Mouse (Mus musculus) thymus, adult 2 months (tissue): ENCODE data around the gene Dio1. TPM values are rescaled to one million over a fixed set of nuclear protein-coding genes. Genes with fewer than 3 reads are reported as not detected.

Source experiments
- DNase-seq: peaks from one replicate; pipeline ENCODE4 v3.0.0; 2021
- H3K27ac ChIP-seq: fragments of 200-500 bp; 2 replicates; pipeline ENCODE4 v1.5.1; 2012; ENCODE audit warnings: low read length, control low read depth; ENCODE audit not compliant: control insufficient read depth, insufficient read depth
- H3K27me3 ChIP-seq: fragments of 200-500 bp; 2 replicates; pipeline ENCODE4 v1.6.1; 2012; ENCODE audit warnings: mild to moderate bottlenecking, low read length, moderate library complexity, mixed read lengths; ENCODE audit not compliant: control insufficient read depth, insufficient read depth
- H3K36me3 ChIP-seq: fragments of 200-500 bp; 2 replicates; pipeline ENCODE4 v1.6.1; 2012; ENCODE audit warnings: mild to moderate bottlenecking, low read length, moderate library complexity; ENCODE audit not compliant: control insufficient read depth, insufficient read depth
- H3K4me1 ChIP-seq: fragments of 200-500 bp; replicated peaks from 2 replicates; pipeline ENCODE4 v1.6.1; 2012; ENCODE audit warnings: low read length; ENCODE audit not compliant: control insufficient read depth, insufficient read depth
- H3K4me3 ChIP-seq: fragments of 200-500 bp; 2 replicates; pipeline ENCODE4 v1.5.1; 2012; ENCODE audit warnings: mild to moderate bottlenecking, low read length, control low read depth, moderate library complexity; ENCODE audit not compliant: control insufficient read depth, insufficient read depth
- CTCF ChIP-seq: fragments of 200-500 bp; IDR thresholded peaks from 2 replicates; pipeline ENCODE4 v1.5.1; 2012; ENCODE audit warnings: mild to moderate bottlenecking, control low read depth, low read length, moderate library complexity, borderline replicate concordance; ENCODE audit not compliant: control insufficient read depth, poor library complexity, insufficient read depth; ENCODE audit errors: extremely low read depth
- POLR2A ChIP-seq: fragments of 200-500 bp; IDR thresholded peaks from 2 replicates; pipeline ENCODE4 v1.6.1; 2012; ENCODE audit warnings: mild to moderate bottlenecking, low read length, control low read depth, moderate library complexity; ENCODE audit not compliant: control insufficient read depth, poor library complexity, insufficient read depth; ENCODE audit errors: extremely low read depth
- WGBS: fragments of 180-500 bp; shearing (Covaris S2); methylation state at CpG from one replicate; pipeline ENCODE4 v1.1.7; 2018; 5-methylcytosine and 5-hydroxymethylcytosine counted together
- polyA plus RNA-seq: library from polyadenylated mRNA; depleted of rRNA; stranded (reverse); fragments of >200 nt; gene quantifications from 2 replicates; pipeline ENCODE4 v1.2.3, GENCODE M21; 2012; rRNA removed

Dio1 gene
- polyA plus RNA-seq, 1 experiment = 9.7 TPM

DNA sequence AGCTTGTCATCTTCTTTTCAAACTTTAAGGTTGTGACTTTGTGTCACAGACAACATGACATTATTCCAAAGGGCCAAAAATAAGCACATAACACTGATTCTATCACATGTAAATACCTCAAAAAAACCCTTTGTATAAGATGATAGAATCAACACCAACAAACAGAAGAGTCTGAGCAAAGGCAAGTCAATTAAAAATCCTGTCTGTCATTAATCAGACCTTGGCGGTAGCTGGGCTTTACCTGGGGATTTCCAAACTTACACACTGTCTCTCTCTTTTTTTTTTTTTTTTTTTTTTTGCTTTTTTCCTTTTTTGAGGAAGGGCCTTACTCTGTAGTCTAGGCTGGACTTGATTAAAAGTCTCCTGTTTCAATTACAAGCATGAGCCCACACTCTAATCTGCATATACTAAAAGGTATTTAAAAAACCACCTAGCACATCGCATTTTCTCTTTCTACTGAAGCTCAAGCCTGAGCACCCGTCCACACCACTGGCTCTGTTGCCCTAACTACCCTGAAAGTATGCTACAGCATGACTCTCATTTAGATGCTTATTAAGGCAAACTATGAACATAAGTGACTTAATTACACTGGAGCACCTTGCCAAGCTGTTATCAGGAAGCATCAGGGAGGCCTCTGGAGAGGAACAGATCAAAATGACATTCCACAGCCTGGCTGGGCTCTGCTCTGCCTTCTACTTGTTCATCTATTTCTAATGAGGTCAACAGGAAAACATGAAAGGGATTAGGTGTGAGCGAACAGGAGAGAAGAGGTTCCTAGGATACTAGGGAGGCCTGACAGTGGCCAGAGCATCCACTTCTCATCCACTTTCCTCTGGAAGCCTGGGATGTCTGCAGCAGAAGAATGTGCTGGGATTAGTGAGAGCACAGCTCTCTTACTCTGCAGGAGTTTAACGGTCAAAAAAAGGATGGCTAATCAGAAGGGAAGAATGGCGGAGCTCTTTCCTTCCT lies 63.3 kb downstream of the Dio1 start:
- WGBS = 93% methylated on average over 6 of the region's 6 CpGs
- H3K27me3 ChIP-seq = no peaks in the 10 kb centered on the region
- peaks cover 8% of the 10 kb centered on the region for H3K4me1 ChIP-seq
- TF ChIP-seq CTCF = no peak
- TF ChIP-seq POLR2A = no peak
- no peak overlapping the region for H3K27ac ChIP-seq
- no peak overlapping the region for H3K4me3 ChIP-seq
- no peak for DNase-seq
- peaks cover 75% of the 10 kb centered on the region for H3K36me3 ChIP-seq

Other genes starting within 250 kb of the Dio1 start
- 82.5 and 94.7 TPM in 2 replicates for gene Mrpl37, start 240.3 kb downstream of the Dio1 start, polyA plus RNA-seq
- gene Cyb5rl, start 240.2 kb downstream of the Dio1 start, polyA plus RNA-seq = 7.4 and 9.4 TPM in 2 replicates
- gene Cdcp2, start 210.3 kb downstream of the Dio1 start, polyA plus RNA-seq = 0.33 and 0.46 TPM in 2 replicates
- gene Tmem59, start 128.8 kb downstream of the Dio1 start, polyA plus RNA-seq = 167 and 194 TPM in 2 replicates
- 13.8 and 14.7 TPM in 2 replicates for gene Tceanc2, start 128.1 kb downstream of the Dio1 start, polyA plus RNA-seq
- gene Ldlrad1, start 98.0 kb downstream of the Dio1 start, polyA plus RNA-seq = 0.92 and 1.0 TPM in 2 replicates
- gene Lrrc42, start 53.6 kb downstream of the Dio1 start, polyA plus RNA-seq = 51.3 and 61.7 TPM in 2 replicates
- 8.5 and 8.9 TPM in 2 replicates for gene Hspb11, start 53.6 kb downstream of the Dio1 start, polyA plus RNA-seq
- gene Yipf1, start 7.2 kb upstream of the Dio1 start, polyA plus RNA-seq = 52.0 and 57.1 TPM in 2 replicates
- gene Ndc1, start 60.6 kb upstream of the Dio1 start, polyA plus RNA-seq = 34.2 and 56.8 TPM in 2 replicates
- 0.40 and 0.71 TPM in 2 replicates for gene Glis1, start 127.4 kb upstream of the Dio1 start, polyA plus RNA-seq